Comparison of ENCODE assay signal across 16 mouse cellular contexts in genomic region chr16:92105631-92106030, GRCm38 (mm10). TPM values are rescaled to one million over a fixed set of nuclear protein-coding genes. Genes with fewer than 3 reads are reported as not detected.
DNase-seq lines count a peak whose midpoint lies in the region; ATAC-seq and TF ChIP-seq lines count a peak whose summit lies in the region.
"Had no signal": no experiment of that assay in that cellular context is flagged by ENCODE, and none has a peak within 500 bp of the region (broad histone marks: within the 10 kb centered on the region; RNA-seq: fewer than 3 reads in every experiment).

No protein-coding gene starts in this region.

- no peak for TF ChIP-seq CTCF in forebrain, postnatal 0 days (IDR thresholded peaks at IDR 0.05; ENCODE audit: low read depth)
- TF ChIP-seq CTCF in liver, adult 2 months (IDR thresholded peaks at IDR 0.05; ENCODE audit: low read depth, low read length): no peak
- no peak for TF ChIP-seq CTCF in liver, postnatal 0 days (IDR thresholded peaks at IDR 0.05; ENCODE audit: low read depth)

- no peak for TF ChIP-seq EP300 in liver, postnatal 0 days (IDR thresholded peaks at IDR 0.05; ENCODE audit: low read depth)

- H3K27ac ChIP-seq in forebrain, embryonic 10.5 days: no peak overlapping the region
- H3K27ac ChIP-seq in forebrain, postnatal 0 days (ENCODE audit: low read depth, low read length): no peak overlapping the region
- H3K27ac ChIP-seq in liver, adult 2 months (replicated peaks; ENCODE audit: insufficient read depth, low read depth, low read length): no peak overlapping the region
- no peak overlapping the region for H3K27ac ChIP-seq in liver, postnatal 0 days (ENCODE audit: low read depth)

- H3K36me3 ChIP-seq in forebrain, embryonic 10.5 days (replicated peaks): peaks cover 27% of the 10 kb centered on the region
- peaks cover 5% of the 10 kb centered on the region; the same call in 1 of the 2 replicates for H3K36me3 ChIP-seq in forebrain, postnatal 0 days (ENCODE audit: insufficient read depth)
- no peaks in the 10 kb centered on the region for H3K36me3 ChIP-seq in liver, adult 2 months (ENCODE audit: control insufficient read depth, insufficient read depth, low read length)
- H3K36me3 ChIP-seq in liver, postnatal 0 days (replicated peaks; ENCODE audit: insufficient read depth, low read length): peaks cover 2% of the 10 kb centered on the region; the same call in 1 of the 2 replicates

- no peak overlapping the region for H3K4me2 ChIP-seq in forebrain, postnatal 0 days (ENCODE audit: low read depth)
- H3K4me2 ChIP-seq in liver, postnatal 0 days (ENCODE audit: low read depth, low read length): no peak overlapping the region

- ATAC-seq in forebrain, postnatal 0 days: no peak
- ATAC-seq in liver, postnatal 0 days: no peak

- no peak overlapping the region for H3K4me3 ChIP-seq in forebrain, embryonic 10.5 days
- no peak overlapping the region for H3K4me3 ChIP-seq in forebrain, postnatal 0 days (ENCODE audit: low read depth, low read length)
- no peak overlapping the region for H3K4me3 ChIP-seq in liver, adult 2 months (ENCODE audit: insufficient read depth, low read depth, low read length)
- H3K4me3 ChIP-seq in liver, postnatal 0 days (ENCODE audit: low read depth, low read length): no peak overlapping the region
- H3K4me3 ChIP-seq: myocyte had no signal

- H3K9me3 ChIP-seq in forebrain, embryonic 10.5 days: no peaks in the 10 kb centered on the region
- no peaks in the 10 kb centered on the region for H3K9me3 ChIP-seq in forebrain, postnatal 0 days (ENCODE audit: low read length)
- no peaks in the 10 kb centered on the region for H3K9me3 ChIP-seq in liver, postnatal 0 days (ENCODE audit: low read length)

- H3K27me3 ChIP-seq in forebrain, embryonic 10.5 days (ENCODE audit: poor library complexity, severe bottlenecking): no peaks in the 10 kb centered on the region
- no peaks in the 10 kb centered on the region for H3K27me3 ChIP-seq in forebrain, postnatal 0 days (ENCODE audit: insufficient read depth, low read length)
- no peaks in the 10 kb centered on the region for H3K27me3 ChIP-seq in liver, adult 2 months (ENCODE audit: control insufficient read depth, insufficient read depth, low read length)
- H3K27me3 ChIP-seq in liver, postnatal 0 days (ENCODE audit: insufficient read depth, low read length): no peaks in the 10 kb centered on the region

- H3K9ac ChIP-seq in forebrain, postnatal 0 days: no peak overlapping the region
- H3K9ac ChIP-seq in liver, adult 2 months (ENCODE audit: low read depth, low read length): no peak overlapping the region
- no peak overlapping the region for H3K9ac ChIP-seq in liver, postnatal 0 days (replicated peaks)

- H3K79me2 ChIP-seq in liver, adult 2 months (ENCODE audit: control insufficient read depth, insufficient read depth, low read length): no peaks in the 10 kb centered on the region; the same call in 1 of the 2 replicates

- peaks cover 25% of the 10 kb centered on the region for H3K4me1 ChIP-seq in forebrain, embryonic 10.5 days
- H3K4me1 ChIP-seq in forebrain, postnatal 0 days (ENCODE audit: insufficient read depth): 0 out of 2 replicates have a peak, but pooled peaks cover 1% of the 10 kb centered on the region
- H3K4me1 ChIP-seq in liver, adult 2 months (ENCODE audit: control insufficient read depth, insufficient read depth, low read length): peaks cover 9% of the 10 kb centered on the region
- no peaks in the 10 kb centered on the region; the same call in 1 of the 2 replicates for H3K4me1 ChIP-seq in liver, postnatal 0 days (ENCODE audit: insufficient read depth)

- DNase-seq in forebrain, embryonic 10.5 days (ENCODE audit: extremely low spot score, low spot score): peak; percentile 9
- DNase-seq in forebrain, postnatal 0 days: no peak
- peak; percentile 83 for DNase-seq in liver, adult 2 months (ENCODE audit: extremely low read depth, low read depth, low spot score)
- DNase-seq in liver, postnatal 0 days: no peak
- DNase-seq in NIH3T3 (ENCODE audit: low read depth): peak; percentile 28
- DNase-seq in kidney, postnatal 25 days: peak; percentile 48 to 82
- DNase-seq in urinary bladder, adult 18-20 months (ENCODE audit: low spot score in 2 of 2): no peak
- DNase-seq in retina, embryonic 14.5 days (ENCODE audit: low spot score): no peak
- DNase-seq: cerebellum, adult 11-12 months had no signal

- WGBS in forebrain, embryonic 10.5 days: 69% methylated on average over 3 of the region's 3 CpGs
- 75% methylated on average over 3 of the region's 3 CpGs for WGBS in forebrain, postnatal 0 days
- 35% methylated on average over 3 of the region's 3 CpGs for WGBS in liver, adult 2 months
- 69% methylated on average over 3 of the region's 3 CpGs for WGBS in liver, postnatal 0 days (ENCODE audit: insufficient replicate concordance)

- no peak for TF ChIP-seq POLR2A in liver, adult 2 months (IDR thresholded peaks at IDR 0.05; ENCODE audit: extremely low read depth, insufficient read depth, low read length)

RNA-seq across cellular contexts. Expression of gene Slc5a3, which starts 47.5 kb away (rescaled TPM):
- polyA plus RNA-seq in forebrain, embryonic 10.5 days (2016; fragmentation: Nextera tagmentation; extraction: Ambion mirVana): 10.8 and 12.0 TPM in 2 replicates
- 17.3 and 25.4 TPM in 2 replicates for total RNA-seq in forebrain, postnatal 0 days (2014; rRNA removed)
- 3.8 and 8.1 TPM in 2 replicates for polyA plus RNA-seq in forebrain, postnatal 0 days (2015; fragmentation: Nextera tagmentation; extraction: Ambion mirVana)
- 3.8 and 5.2 TPM in 2 replicates for total RNA-seq in liver, adult 2 months (2014; rRNA removed)
- 0.42 and 0.53 TPM in 2 replicates for polyA plus RNA-seq in liver, adult 2 months (2012; rRNA removed)
- polyA plus RNA-seq in liver, postnatal 0 days (2015; fragmentation: Nextera tagmentation; extraction: Ambion mirVana): 0.53 and 0.82 TPM in 2 replicates

RNA-seq across cellular contexts. Expression of gene Gm49711, which starts 47.5 kb away (rescaled TPM):
- polyA plus RNA-seq in forebrain, embryonic 10.5 days (2016; fragmentation: Nextera tagmentation; extraction: Ambion mirVana): 0.12 and 0.15 TPM in 2 replicates
- total RNA-seq in forebrain, postnatal 0 days (2014; rRNA removed): 0.23 TPM in 1 of 2 replicates, not detected in the other
- polyA plus RNA-seq in forebrain, postnatal 0 days (2015; fragmentation: Nextera tagmentation; extraction: Ambion mirVana): 0.82 and 0.92 TPM in 2 replicates
- total RNA-seq in liver, adult 2 months (2014; rRNA removed): not detected in 2 replicates
- polyA plus RNA-seq in liver, adult 2 months (2012; rRNA removed): not detected in 2 replicates
- polyA plus RNA-seq in liver, postnatal 0 days (2015; fragmentation: Nextera tagmentation; extraction: Ambion mirVana): not detected in 2 replicates
- total RNA-seq: adrenal gland, adult 18-20 months; granulocyte monocyte progenitor cell, adult 5-6 weeks; heart, postnatal 25 days had no signal
- polyA plus RNA-seq: intestine, embryonic 14.5 days; limb, embryonic 11.5 days; liver, embryonic 16.5 days; myocyte had no signal

RNA-seq across cellular contexts. Expression of gene Mrps6, which starts 47.6 kb away (rescaled TPM):
- polyA plus RNA-seq in forebrain, embryonic 10.5 days (2016; fragmentation: Nextera tagmentation; extraction: Ambion mirVana): 134 and 135 TPM in 2 replicates
- total RNA-seq in forebrain, postnatal 0 days (2014; rRNA removed): 33.6 and 37.0 TPM in 2 replicates
- polyA plus RNA-seq in forebrain, postnatal 0 days (2015; fragmentation: Nextera tagmentation; extraction: Ambion mirVana): 143 and 157 TPM in 2 replicates
- 6.1 and 9.5 TPM in 2 replicates for total RNA-seq in liver, adult 2 months (2014; rRNA removed)
- polyA plus RNA-seq in liver, adult 2 months (2012; rRNA removed): 11.6 and 11.7 TPM in 2 replicates
- 41.3 and 41.4 TPM in 2 replicates for polyA plus RNA-seq in liver, postnatal 0 days (2015; fragmentation: Nextera tagmentation; extraction: Ambion mirVana)

Comparison
In these comparisons a context has a peak if more than half of its experiments do, and no peak if none do; other contexts are left out.
1. DNase-seq: peak in forebrain, embryonic 10.5 days (single experiment), liver, adult 2 months (single experiment), NIH3T3 (single experiment) and kidney, postnatal 25 days (2 of 2); none in forebrain, postnatal 0 days (single experiment), liver, postnatal 0 days (single experiment), urinary bladder, adult 18-20 months (0 of 2) and retina, embryonic 14.5 days (single experiment).